Mouse (Mus musculus) small intestine, adult 2 months (tissue): Measurements from ENCODE around the gene Gm45213.

Experiments
- CTCF ChIP-seq: fragments of 200-500 bp; IDR thresholded peaks from 2 replicates; pipeline ENCODE4 v1.5.1; 2012; ENCODE audit warnings: low read depth, mild to moderate bottlenecking, control low read depth, inconsistent platforms, low read length, moderate library complexity, mixed read lengths; ENCODE audit not compliant: insufficient replicate concordance, insufficient read length; ENCODE audit errors: extremely low read depth
- POLR2A ChIP-seq: fragments of 200-500 bp; IDR thresholded peaks from 2 replicates; pipeline ENCODE4 v1.6.1; 2012; ENCODE audit warnings: low read depth, mild to moderate bottlenecking, control low read depth, inconsistent platforms, low read length, moderate library complexity

- TF ChIP-seq CTCF (no peak), POLR2A (no peak)
These were observed at the start of gene Gm45213 for GRCm38 (mm10) chr7:66043552-66044459.
